Mouse (Mus musculus): Measurements from ENCODE around the gene Cct8.
"Not testable (repeated sequence)": the region's sequence is repeated elsewhere in the genome, so short reads cannot be mapped to it uniquely, and the experiment has no call there.

Gene Cct8

GRCm38 (mm10) chr16:87495716-87496447, at the start of gene Cct8:
Gene Cct8 (minus strand): TSS chr16:87495873.
- in situ Hi-C loops (cut with MboI, MseI), result no loop called here

- in situ Hi-C loops (cut with MboI, MseI), result loop anchor here (25.0 kb wide), 1 partner anchor 684 kb away; no protein-coding TSS in a partner anchor
Observed at GRCm38 (mm10) chr16:87528755-87529154, 33.1 kb upstream of the Cct8 start.

- in situ Hi-C loops (cut with MboI, MseI), result loop anchor here (25.0 kb wide), 1 partner anchor 685 kb away; no protein-coding TSS in a partner anchor
Observed at GRCm38 (mm10) chr16:87527553-87528249, 32.0 kb upstream of the Cct8 start.

- in situ Hi-C loops (cut with MboI, MseI), result no loop called here
Observed at GRCm38 (mm10) chr16:87524228-87524627, 28.6 kb upstream of the Cct8 start.

- in situ Hi-C loops (cut with MboI, MseI), result loop anchor here (5.0 kb wide), 1 partner anchor 240 kb away; no protein-coding TSS in a partner anchor
Observed at GRCm38 (mm10) chr16:87512331-87512730, 16.7 kb upstream of the Cct8 start.

- in situ Hi-C loops (cut with MboI, MseI), result loop anchor here (5.0 kb wide), 1 partner anchor 241 kb away; no protein-coding TSS in a partner anchor
Observed at GRCm38 (mm10) chr16:87511706-87512105, 16.0 kb upstream of the Cct8 start.

- in situ Hi-C loops (cut with MboI, MseI), result no loop called here
Observed at GRCm38 (mm10) chr16:87501304-87502078, 5.8 kb upstream of the Cct8 start.

- in situ Hi-C loops (cut with MboI, MseI), result no loop called here
Observed at GRCm38 (mm10) chr16:87499556-87499955, 3.9 kb upstream of the Cct8 start.

- in situ Hi-C loops (cut with MboI, MseI), result no loop called here
Observed at GRCm38 (mm10) chr16:87497171-87497570, 1.5 kb upstream of the Cct8 start.

- in situ Hi-C loops (cut with MboI, MseI), result no loop called here
Observed at GRCm38 (mm10) chr16:87496728-87497127, 1.1 kb upstream of the Cct8 start.

- in situ Hi-C loops (cut with MboI, MseI), result no loop called here
Observed at GRCm38 (mm10) chr16:87494955-87495655, 568 bp downstream of the Cct8 start.

- in situ Hi-C loops (cut with MboI, MseI), result not testable (repeated sequence)
Observed at GRCm38 (mm10) chr16:87492191-87492792, 3.4 kb downstream of the Cct8 start.

- in situ Hi-C loops (cut with MboI, MseI), result loop anchor here (5.0 kb wide), 1 partner anchor 81 kb away; no protein-coding TSS in a partner anchor
Observed at GRCm38 (mm10) chr16:87488605-87489004, 7.1 kb downstream of the Cct8 start.

- in situ Hi-C loops (cut with MboI, MseI), result loop anchor here (5.0 kb wide), 1 partner anchor 79 kb away; no protein-coding TSS in a partner anchor
Observed at GRCm38 (mm10) chr16:87486739-87487138, 8.9 kb downstream of the Cct8 start.

- in situ Hi-C loops (cut with MboI, MseI), result no loop called here
Observed at GRCm38 (mm10) chr16:87484367-87484766, 11.3 kb downstream of the Cct8 start.

GRCm38 (mm10) chr16:87470579-87470978, 25.1 kb downstream of the Cct8 start:
- in situ Hi-C loops (cut with MboI, MseI), result no loop called here

GRCm38 (mm10) chr16:87458752-87459151, 36.9 kb downstream of the Cct8 start:
- in situ Hi-C loops (cut with MboI, MseI), result no loop called here

- in situ Hi-C loops (cut with MboI, MseI), result no loop called here
Observed at GRCm38 (mm10) chr16:87455180-87455611, 40.5 kb downstream of the Cct8 start.

GRCm38 (mm10) chr16:87454419-87455179, 41.1 kb downstream of the Cct8 start, which contains the start of gene Usp16:
Gene Usp16 (plus strand): TSS chr16:87454703.
- in situ Hi-C loops (cut with MboI, MseI), result no loop called here

GRCm38 (mm10) chr16:87453226-87453625, 42.4 kb downstream of the Cct8 start:
- in situ Hi-C loops (cut with MboI, MseI), result no loop called here

Measured in regulatory T cell (primary cell).